Mouse (Mus musculus): ENCODE results near the gene Taf15.

Taf15 gene

GRCm38 (mm10) chr11:83472324-83473234 is at the start of gene Taf15:
Taf15 (plus strand) TSS chr11:83473086.
- DNase-seq (ENCODE audit: low read depth, low spot score), result peak; percentile 99

DNA sequence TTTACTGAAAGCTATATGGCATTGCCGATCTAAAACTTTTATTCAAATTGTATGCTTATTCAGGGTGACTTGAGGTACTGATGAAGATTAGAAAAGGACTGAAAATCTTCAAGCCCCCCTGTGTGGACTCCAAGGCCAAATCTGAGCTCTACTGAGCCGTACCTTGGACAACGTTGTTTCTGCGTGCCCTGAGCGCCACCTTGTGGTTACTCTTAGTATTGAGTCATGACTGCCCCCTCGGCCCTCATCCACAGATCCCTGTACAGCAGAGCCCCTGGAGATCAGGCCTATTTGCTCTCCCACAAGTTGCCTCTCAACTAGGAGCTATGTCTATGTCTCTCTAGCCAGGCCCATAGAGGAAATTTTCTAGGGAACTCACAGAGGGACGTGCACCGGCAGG is 48.2 kb upstream of the Taf15 start:
- DNase-seq (ENCODE audit: low read depth, low spot score), result no peak

GRCm38 (mm10) chr11:83426964-83427363 is 45.9 kb upstream of the Taf15 start:
- DNase-seq (ENCODE audit: low read depth, low spot score), result no peak

- no peak for DNase-seq (ENCODE audit: low read depth, low spot score)
These were observed 43.5 kb upstream of the Taf15 start, which contains the start of gene Gas2l2 for GRCm38 (mm10) chr11:83429355-83429754. Gas2l2 (minus strand) TSS chr11:83429455.

- DNase-seq (ENCODE audit: low read depth, low spot score), result no peak
These were observed 40.4 kb upstream of the Taf15 start for GRCm38 (mm10) chr11:83432533-83432932.

DNA sequence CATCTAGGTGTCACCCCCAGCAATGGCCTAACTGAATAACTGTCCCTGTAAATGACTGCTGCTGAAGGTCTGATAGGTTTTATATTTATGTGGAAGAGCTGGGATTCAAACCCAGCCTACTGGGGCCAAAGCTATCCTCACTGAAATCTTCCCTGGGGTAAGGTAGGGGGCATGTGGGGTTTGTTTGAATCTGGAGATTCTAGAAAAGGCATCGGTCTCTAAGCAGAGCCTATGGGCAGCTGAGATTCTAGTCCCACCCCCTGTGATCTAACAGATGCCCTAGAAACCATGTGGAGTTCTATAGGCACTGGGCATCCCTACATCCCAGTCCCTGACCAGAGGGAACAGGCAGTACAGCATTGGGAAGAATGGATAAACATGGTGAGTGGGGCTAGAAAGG is 35.5 kb upstream of the Taf15 start, which contains the start of gene 1700020L24Rik:
TSS of gene 1700020L24Rik (plus strand) at position 301 of the 400 bp plus-strand sequence.
- no peak for DNase-seq (ENCODE audit: low read depth, low spot score)

DNA sequence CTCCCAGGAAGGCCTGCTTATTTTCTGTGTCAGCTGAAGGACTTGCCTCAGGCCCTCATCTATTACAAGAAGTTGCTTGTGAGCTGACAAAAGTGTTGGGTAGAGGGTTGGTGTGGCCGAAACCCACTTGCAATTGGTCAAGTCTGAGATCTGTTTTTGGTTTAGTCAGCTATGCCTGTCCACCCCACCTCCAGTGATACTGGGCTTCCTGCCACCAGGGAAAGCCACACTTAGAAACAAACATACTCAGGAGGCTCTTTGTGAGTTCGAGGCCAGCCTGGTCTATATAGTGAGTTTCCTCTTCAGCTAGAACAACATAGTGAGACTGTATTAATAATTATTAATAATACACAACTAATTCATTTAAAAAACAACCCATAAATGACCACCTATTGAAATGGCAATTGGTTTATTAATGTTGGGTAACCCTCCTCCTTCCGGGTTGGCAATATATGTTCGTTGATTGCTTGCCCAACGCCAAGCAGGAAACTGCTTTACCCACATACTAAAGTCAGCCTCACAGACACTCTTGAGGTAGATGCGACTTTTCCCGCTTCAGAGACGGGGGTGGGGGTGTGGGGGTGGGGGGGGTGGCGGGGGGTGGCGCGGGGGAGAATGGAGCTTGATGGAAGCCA is 33.3 kb upstream of the Taf15 start:
- DNase-seq (ENCODE audit: low read depth, low spot score), result no peak

DNA sequence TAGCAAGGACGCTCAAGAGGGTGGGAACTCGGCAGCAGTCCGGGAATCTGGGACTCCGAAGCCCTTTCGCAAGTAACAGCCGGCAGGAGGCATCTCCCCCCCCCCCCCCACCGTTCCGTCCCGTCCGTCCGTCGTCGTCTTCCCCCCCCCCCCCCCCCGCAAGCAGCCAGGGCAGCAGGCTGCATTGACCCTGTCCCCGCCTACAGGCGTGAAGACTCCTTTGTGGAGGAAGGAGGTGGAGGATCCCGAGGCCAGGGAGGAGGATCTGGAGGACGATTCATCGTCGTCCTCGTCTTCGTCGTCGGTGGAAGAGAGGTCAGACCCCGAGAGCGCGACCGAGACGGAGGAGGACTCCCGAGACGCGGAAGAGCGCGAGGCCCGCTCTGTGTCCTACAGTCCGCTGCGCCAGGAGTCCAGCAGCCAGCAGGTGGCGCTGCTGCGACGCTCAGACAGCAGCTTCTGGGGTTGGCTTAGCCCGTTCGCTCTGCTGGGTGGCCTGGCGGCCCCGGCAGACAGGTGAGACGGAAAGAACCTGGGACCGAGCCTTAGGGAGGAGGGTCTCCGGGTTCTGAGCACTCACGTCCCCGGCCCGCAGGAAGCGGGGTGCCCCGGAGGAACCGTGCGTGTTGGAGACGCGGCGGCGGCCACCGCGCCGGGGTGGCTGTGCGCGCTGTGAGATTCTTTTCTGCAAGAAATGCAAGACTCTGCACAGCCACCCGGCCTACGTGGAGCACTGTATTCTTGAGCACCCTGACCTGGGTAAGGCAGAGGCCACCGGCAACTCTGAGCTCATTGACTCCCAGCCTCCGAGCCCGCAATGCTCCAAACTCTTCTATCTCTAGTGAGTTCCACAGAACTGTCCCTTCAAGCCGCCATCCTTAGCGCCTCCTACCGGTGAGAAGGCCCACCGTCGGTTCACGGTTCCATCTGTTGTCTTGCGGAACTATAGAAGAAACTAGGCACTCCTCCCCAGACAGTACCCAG is 32.5 kb upstream of the Taf15 start:
- DNase-seq (ENCODE audit: low read depth, low spot score), result peak; percentile 69

DNA sequence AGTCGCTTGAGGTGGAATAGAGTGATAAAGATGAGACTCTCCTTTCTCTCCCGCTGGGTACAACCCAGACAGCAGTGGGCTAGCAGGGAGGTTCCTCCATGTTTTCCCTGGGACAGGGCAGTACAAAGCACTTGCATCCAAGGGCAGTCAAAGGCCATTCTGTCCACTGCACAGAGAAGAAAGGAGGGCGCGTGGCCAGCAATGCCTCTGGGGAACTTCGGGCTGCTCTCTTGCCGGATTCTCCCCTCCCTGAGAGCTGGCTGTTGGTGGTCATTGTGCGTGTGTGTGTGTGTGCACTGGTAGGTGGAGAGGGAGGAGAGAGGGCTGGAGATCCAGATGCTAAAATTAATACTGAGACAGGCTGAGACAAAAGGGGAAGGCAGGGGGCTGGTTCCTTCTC is 31.7 kb upstream of the Taf15 start:
- no peak for DNase-seq (ENCODE audit: low read depth, low spot score)

GRCm38 (mm10) chr11:83442596-83443267 is 30.2 kb upstream of the Taf15 start:
- no peak for DNase-seq (ENCODE audit: low read depth, low spot score)

DNA sequence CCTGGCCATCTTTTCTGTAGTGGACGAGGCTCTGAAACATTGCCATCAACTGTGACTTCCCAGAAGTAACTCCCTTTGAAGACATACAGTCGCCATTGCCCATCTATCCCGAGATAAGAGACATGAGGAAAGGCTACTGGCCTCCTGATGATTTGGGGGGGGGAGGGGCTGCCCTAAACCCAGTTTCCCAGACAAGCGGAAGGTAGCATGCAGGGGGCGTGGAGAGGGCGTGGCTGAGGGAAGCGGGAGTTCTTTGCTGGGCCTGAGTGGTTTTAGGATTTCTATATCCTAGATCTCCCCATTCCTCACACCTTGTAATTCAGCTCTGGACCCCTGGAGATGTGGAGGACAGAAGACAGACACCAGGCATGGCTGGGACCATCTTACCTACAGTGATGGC is 29.1 kb upstream of the Taf15 start:
- DNase-seq (ENCODE audit: low read depth, low spot score), result no peak

DNA sequence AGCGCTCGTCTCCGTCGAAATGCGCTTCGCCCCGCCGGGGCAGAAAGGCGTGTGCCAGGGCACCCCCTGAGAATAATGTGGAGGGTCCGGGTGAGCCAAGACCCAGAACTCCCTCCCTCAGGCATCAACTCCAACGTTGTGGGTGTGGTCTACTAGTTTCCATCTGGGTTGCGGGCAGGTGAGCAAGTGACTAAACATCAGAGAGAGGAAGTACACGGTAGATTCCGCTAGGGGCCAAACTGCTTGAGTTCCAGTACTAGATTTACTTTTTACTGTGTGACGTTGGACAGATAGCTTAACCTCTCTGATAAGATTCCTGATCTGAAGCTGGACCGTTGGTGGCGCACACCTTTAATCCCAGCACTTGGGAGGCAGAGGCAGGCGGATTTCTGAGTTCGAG is 27.9 kb upstream of the Taf15 start:
- DNase-seq (ENCODE audit: low read depth, low spot score), result no peak

GRCm38 (mm10) chr11:83447612-83448011 is 25.3 kb upstream of the Taf15 start:
- no peak for DNase-seq (ENCODE audit: low read depth, low spot score)

DNA sequence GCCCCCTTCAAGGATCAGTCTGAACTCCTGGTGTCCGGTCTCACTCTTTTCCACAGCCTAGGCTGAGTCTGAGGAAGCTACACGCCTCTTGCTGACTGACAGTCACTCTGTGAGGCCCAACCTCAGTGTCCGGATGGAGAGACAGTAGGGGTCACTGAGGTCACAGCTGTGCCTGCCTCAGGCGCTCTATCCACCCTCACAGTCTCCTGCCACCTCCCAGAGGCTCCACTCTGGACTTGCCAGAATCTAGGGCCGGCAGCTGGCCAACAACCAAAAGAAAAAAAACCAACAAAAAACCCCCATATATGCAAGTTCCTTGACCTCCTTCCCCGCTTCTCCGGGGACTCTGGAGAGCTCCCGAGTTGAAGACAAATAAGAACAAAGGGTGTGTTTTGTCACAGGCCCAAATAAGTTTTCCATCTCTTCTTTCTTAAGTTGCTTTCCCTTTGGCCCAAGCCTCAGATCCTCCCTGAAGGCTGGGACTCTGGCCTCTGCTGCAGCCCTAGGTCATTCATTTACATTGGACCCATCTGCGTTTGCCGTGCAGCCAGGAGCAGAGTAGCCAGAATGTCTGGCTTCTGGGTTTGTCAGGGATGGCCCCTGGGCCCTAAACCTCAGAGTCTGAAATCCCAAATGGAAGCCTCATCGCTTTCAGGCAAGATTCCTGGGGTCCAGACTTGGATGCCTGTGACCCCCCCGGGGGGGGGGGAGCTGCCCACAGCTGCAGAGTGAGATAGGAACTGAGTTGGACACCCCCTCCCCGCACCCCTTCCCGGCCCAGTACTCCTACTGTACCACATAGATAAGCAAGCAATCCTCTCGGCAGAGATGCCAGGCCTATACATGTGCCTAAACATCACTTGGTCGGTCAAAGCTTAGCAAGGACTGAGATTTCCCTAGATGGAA is 24.6 kb upstream of the Taf15 start:
- no peak for DNase-seq (ENCODE audit: low read depth, low spot score)

DNA sequence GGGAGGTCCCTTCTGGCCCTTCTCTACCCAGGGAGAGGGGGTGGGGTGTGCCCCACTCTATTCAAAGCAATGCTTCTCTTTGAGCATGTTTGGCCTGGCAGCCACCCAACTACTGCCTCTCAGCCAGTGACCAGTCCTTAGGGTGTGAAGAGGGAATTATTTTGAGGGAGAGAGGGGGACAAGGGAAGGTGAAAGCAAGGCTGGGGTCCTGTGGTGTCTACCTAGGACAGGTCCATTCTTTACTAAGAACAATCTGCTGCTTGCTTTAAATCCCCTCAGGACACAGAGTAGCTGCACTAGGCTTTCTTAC is 24.0 kb upstream of the Taf15 start:
- no peak for DNase-seq (ENCODE audit: low read depth, low spot score)

DNA sequence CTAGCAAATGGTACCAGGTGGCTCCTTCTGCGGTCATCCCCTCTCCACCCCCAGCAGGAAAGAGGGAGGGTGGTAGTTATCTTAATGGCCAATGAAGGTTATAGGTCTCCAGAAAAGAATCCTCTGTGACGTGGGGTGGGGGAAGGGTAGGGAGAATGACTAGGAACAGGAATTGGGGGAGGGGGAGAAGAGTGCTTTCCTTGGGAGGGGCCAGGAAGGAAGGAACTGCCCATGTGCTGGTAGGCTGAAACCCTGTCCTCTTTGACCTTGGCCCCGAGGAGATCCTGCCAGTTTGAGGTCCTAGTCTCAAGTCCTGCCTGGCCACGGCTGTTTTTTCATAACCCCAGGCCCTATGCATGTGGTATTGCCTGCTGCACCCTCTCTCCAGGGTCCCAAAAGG is 23.6 kb upstream of the Taf15 start:
- DNase-seq (ENCODE audit: low read depth, low spot score), result no peak

GRCm38 (mm10) chr11:83450550-83450949 is 22.3 kb upstream of the Taf15 start:
- DNase-seq (ENCODE audit: low read depth, low spot score), result no peak

- DNase-seq (ENCODE audit: low read depth, low spot score), result no peak
These were observed 21.6 kb upstream of the Taf15 start for GRCm38 (mm10) chr11:83451281-83451680.

DNA sequence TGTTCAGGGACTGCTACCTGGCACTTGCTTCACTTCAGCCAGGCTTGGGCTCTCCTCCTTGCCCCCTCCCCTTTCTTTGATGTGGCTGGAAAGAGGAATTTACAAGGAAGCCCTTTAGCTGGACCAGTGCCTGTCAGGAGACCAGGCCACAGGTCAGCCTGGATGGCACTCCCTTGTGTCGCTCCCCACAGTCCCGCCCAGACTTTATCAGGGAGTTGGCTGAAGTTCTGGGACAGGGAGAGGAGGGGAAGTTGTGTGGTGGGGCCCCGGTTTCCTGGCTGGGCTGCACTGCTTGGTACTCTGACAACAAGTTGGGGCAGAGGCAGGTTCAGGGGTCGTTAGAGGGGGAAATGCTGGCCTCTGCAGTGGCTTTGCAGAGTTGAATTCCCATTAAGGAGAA is 18.3 kb upstream of the Taf15 start:
- no peak for DNase-seq (ENCODE audit: low read depth, low spot score)

DNA sequence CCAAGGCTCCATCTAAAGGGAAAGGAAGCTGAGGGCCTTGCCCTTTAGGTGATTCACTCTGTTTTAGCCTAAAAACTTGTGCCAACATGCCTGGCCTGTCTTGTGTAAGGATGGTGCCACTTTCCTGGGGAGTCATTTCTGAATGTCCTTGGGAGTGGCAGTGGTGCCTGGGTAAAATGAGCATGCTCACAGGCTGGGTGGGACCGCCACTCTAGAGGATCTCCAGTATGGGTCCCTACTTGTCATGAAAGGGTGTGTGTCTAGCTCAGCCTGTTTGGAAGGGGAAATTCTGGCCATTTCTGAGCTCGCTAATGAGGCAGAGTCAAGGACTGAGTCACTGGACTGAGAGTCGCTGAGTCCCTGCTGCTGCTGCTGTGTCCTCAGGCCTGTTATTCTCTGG is 17.3 kb upstream of the Taf15 start:
- no peak for DNase-seq (ENCODE audit: low read depth, low spot score)

All from telencephalon, adult 2 months (tissue).